ENCODE assay signal across 8 mouse cellular contexts in the genomic region with DNA sequence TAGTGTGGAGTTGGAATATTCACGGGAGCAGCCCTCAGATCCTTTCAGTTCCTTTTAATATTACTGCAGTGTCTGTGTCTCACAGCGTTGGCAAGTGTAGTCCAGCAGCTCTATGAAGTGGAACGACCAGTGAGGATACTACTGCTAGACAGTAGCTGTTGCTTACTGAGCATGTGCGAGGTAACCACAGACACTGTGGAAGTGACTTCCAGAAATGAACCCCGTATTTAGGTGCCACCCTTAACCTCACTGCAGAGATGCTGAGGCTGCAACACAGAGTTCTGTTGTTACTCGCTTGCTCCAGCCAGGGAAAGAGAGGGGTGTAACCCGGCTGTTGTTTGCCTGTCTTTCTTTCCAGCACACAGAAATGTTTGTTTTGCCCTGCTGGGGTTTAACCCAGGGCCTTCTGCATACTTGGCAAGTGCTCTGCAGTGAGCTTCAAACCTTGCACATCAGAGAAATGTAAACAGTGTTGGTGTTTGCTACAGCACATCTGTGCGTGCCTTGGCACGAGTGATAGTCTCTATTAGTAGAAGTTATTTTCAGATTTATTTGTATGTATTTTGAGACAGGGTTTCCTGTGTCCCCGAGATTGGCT. TPM values are rescaled to one million over a fixed set of nuclear protein-coding genes. Genes with fewer than 3 reads are reported as not detected.
A peak's percentile ranks its signal among the peaks of the same experiment; 100 is the strongest.
DNase-seq lines count a peak whose midpoint lies in the region; ATAC-seq lines count a peak whose summit lies in the region.

A gene (minus strand): TSS at position 293 of the 598 bp plus-strand sequence.

- H3K9me3 ChIP-seq in neural tube, embryonic 11.5 days (ENCODE audit: control insufficient read depth, low read length) = no peaks in the 10 kb centered on the region
- no peaks in the 10 kb centered on the region for H3K9me3 ChIP-seq in hindbrain, embryonic 15.5 days
- H3K9me3 ChIP-seq in limb, embryonic 13.5 days = no peaks in the 10 kb centered on the region
- H3K9me3 ChIP-seq in midbrain, embryonic 16.5 days (replicated peaks; ENCODE audit: control insufficient read depth, low read length, poor library complexity, severe bottlenecking) = no peaks in the 10 kb centered on the region

- no peak for DNase-seq in neural tube, embryonic 11.5 days (ENCODE audit: low spot score)
- DNase-seq in neural tube, embryonic 10.5 days (ENCODE audit: extremely low spot score, low spot score) = no peak
- DNase-seq in spleen, postnatal 14 days (ENCODE audit: low spot score in 2 of 2) = no peak

- H3K36me3 ChIP-seq in neural tube, embryonic 11.5 days (ENCODE audit: control insufficient read depth, insufficient read depth, low read length) = peaks cover 4% of the 10 kb centered on the region
- H3K36me3 ChIP-seq in hindbrain, embryonic 15.5 days = peaks cover 38% of the 10 kb centered on the region
- peaks cover 58% of the 10 kb centered on the region for H3K36me3 ChIP-seq in limb, embryonic 13.5 days
- H3K36me3 ChIP-seq in midbrain, embryonic 16.5 days (ENCODE audit: control insufficient read depth, insufficient read depth, low read length) = peaks cover 7% of the 10 kb centered on the region; the same call in 1 of the 2 replicates

- WGBS in neural tube, embryonic 11.5 days = 86% methylated on average over 10 of the region's 10 CpGs
- 82% methylated on average over 10 of the region's 10 CpGs for WGBS in hindbrain, embryonic 15.5 days
- 89% methylated on average over 10 of the region's 10 CpGs for WGBS in limb, embryonic 13.5 days
- WGBS in midbrain, embryonic 16.5 days = 84% methylated on average over 10 of the region's 10 CpGs

- no peak within 1 kb of the TSS for H3K27ac ChIP-seq in neural tube, embryonic 11.5 days (ENCODE audit: low read depth, low read length)
- H3K27ac ChIP-seq in brown adipose tissue, adult 24 weeks (replicated peaks; ENCODE audit: low read depth, low read length) = peak within 1 kb of the TSS; percentile 47
- H3K27ac ChIP-seq in hindbrain, embryonic 15.5 days (replicated peaks) = no peak within 1 kb of the TSS
- no peak within 1 kb of the TSS for H3K27ac ChIP-seq in limb, embryonic 13.5 days
- H3K27ac ChIP-seq in midbrain, embryonic 16.5 days (ENCODE audit: low read length) = no peak within 1 kb of the TSS

- H3K4me3 ChIP-seq in neural tube, embryonic 11.5 days (ENCODE audit: low read depth, low read length) = no peak within 1 kb of the TSS
- H3K4me3 ChIP-seq in brown adipose tissue, adult 24 weeks (ENCODE audit: insufficient read depth, low read depth, low read length) = peak within 1 kb of the TSS; percentile 5; the same call in 1 of the 2 replicates
- H3K4me3 ChIP-seq in hindbrain, embryonic 15.5 days = no peak within 1 kb of the TSS
- H3K4me3 ChIP-seq in limb, embryonic 13.5 days = no peak within 1 kb of the TSS
- no peak within 1 kb of the TSS for H3K4me3 ChIP-seq in midbrain, embryonic 16.5 days (ENCODE audit: low read depth, low read length)

- H3K4me1 ChIP-seq in neural tube, embryonic 11.5 days (ENCODE audit: control insufficient read depth, insufficient read depth, low read length) = no peaks in the 10 kb centered on the region
- no peaks in the 10 kb centered on the region for H3K4me1 ChIP-seq in brown adipose tissue, adult 24 weeks (ENCODE audit: control insufficient read depth, insufficient read depth, insufficient read length, low read length)
- no peaks in the 10 kb centered on the region for H3K4me1 ChIP-seq in hindbrain, embryonic 15.5 days (replicated peaks)
- H3K4me1 ChIP-seq in limb, embryonic 13.5 days = no peaks in the 10 kb centered on the region
- H3K4me1 ChIP-seq in midbrain, embryonic 16.5 days (ENCODE audit: control insufficient read depth, insufficient read depth, low read length) = no peaks in the 10 kb centered on the region

- no peak within 1 kb of the TSS for H3K4me2 ChIP-seq in neural tube, embryonic 11.5 days (ENCODE audit: low read depth)
- no peak within 1 kb of the TSS for H3K4me2 ChIP-seq in hindbrain, embryonic 15.5 days
- no peak within 1 kb of the TSS for H3K4me2 ChIP-seq in limb, embryonic 13.5 days (replicated peaks)
- no peak within 1 kb of the TSS for H3K4me2 ChIP-seq in midbrain, embryonic 16.5 days (ENCODE audit: low read length)

- H3K9ac ChIP-seq in neural tube, embryonic 11.5 days (ENCODE audit: low read length) = no peak within 1 kb of the TSS
- H3K9ac ChIP-seq in hindbrain, embryonic 15.5 days = no peak within 1 kb of the TSS
- no peak within 1 kb of the TSS for H3K9ac ChIP-seq in limb, embryonic 13.5 days
- H3K9ac ChIP-seq in midbrain, embryonic 16.5 days (ENCODE audit: low read depth, low read length) = no peak within 1 kb of the TSS

- no peaks in the 10 kb centered on the region for H3K27me3 ChIP-seq in neural tube, embryonic 11.5 days (ENCODE audit: control insufficient read depth, insufficient read depth, low read length)
- H3K27me3 ChIP-seq in hindbrain, embryonic 15.5 days = no peaks in the 10 kb centered on the region
- no peaks in the 10 kb centered on the region for H3K27me3 ChIP-seq in limb, embryonic 13.5 days
- H3K27me3 ChIP-seq in midbrain, embryonic 16.5 days (ENCODE audit: control insufficient read depth, insufficient read depth, low read depth, low read length) = no peaks in the 10 kb centered on the region

- ATAC-seq in neural tube, embryonic 11.5 days (ENCODE audit: insufficient read depth, low FRiP score, low TSS enrichment) = no peak
- no peak for ATAC-seq in hindbrain, embryonic 15.5 days (ENCODE audit: low FRiP score, low read depth)
- ATAC-seq in limb, embryonic 13.5 days (ENCODE audit: low FRiP score, low read depth) = no peak
- no peak for ATAC-seq in midbrain, embryonic 16.5 days
- no peak for ATAC-seq in cerebellum, adult (ENCODE audit: insufficient number of reproducible peaks, low FRiP score, low TSS enrichment)

RNA-seq across cellular contexts. Expression of the gene that starts here (rescaled TPM):
- polyA plus RNA-seq in neural tube, embryonic 11.5 days (2014; fragmentation: Nextera tagmentation; extraction: Ambion mirVana) = 18.8 and 23.4 TPM in 2 replicates
- polyA plus RNA-seq in brown adipose tissue, adult 24 weeks (2012; ENCODE audit: insufficient read depth, insufficient read length, missing spikeins) = 6.0 and 7.5 TPM in 2 replicates
- polyA plus RNA-seq in hindbrain, embryonic 15.5 days (2015; fragmentation: Nextera tagmentation; extraction: Ambion mirVana) = 24.3 and 25.1 TPM in 2 replicates
- 38.4 and 39.1 TPM in 2 replicates for polyA plus RNA-seq in limb, embryonic 13.5 days (2015; fragmentation: Nextera tagmentation; extraction: Ambion mirVana)
- polyA plus RNA-seq in midbrain, embryonic 16.5 days (2015; fragmentation: Nextera tagmentation; extraction: Ambion mirVana) = 29.3 and 31.8 TPM in 2 replicates
